Mouse (Mus musculus) C2C12 (cell line): ENCODE measurements around the gene Crybb2. TPM values are rescaled to one million over a fixed set of nuclear protein-coding genes. Genes with fewer than 3 reads are reported as not detected.

Experiments used
- H3K27me3 ChIP-seq: one replicate; pipeline ENCODE4 v1.6.1; 2011; ENCODE audit not compliant: control insufficient read depth, insufficient read depth, insufficient read length
- H3K36me3 ChIP-seq: one replicate; pipeline ENCODE4 v1.6.1; 2011; ENCODE audit not compliant: control insufficient read depth, insufficient read depth
- H3K4me3 ChIP-seq: one replicate; pipeline ENCODE4 v1.5.1; 2011; ENCODE audit warnings: mild to moderate bottlenecking, control low read depth; ENCODE audit not compliant: poor library complexity, insufficient read depth, severe bottlenecking
- H3K79me2 ChIP-seq: one replicate; pipeline ENCODE4 v1.6.1; 2011; ENCODE audit not compliant: control insufficient read depth, insufficient read depth
- H3K79me3 ChIP-seq: one replicate; pipeline ENCODE4 v1.6.1; 2011; ENCODE audit warnings: low read depth, control low read depth
- H3ac ChIP-seq: one replicate; pipeline ENCODE3; 2011; ENCODE audit warnings: low read depth; ENCODE audit not compliant: control insufficient read depth, insufficient read length
- CEBPB ChIP-seq: IDR thresholded peaks from one replicate; pipeline ENCODE4 v1.6.1; 2011; ENCODE audit warnings: low read depth, mild to moderate bottlenecking, control low read depth, moderate library complexity
- CTCF ChIP-seq: IDR thresholded peaks from one replicate; pipeline ENCODE4 v1.5.1; 2011; ENCODE audit not compliant: control insufficient read depth, insufficient read depth, insufficient read length
- FOSL1 ChIP-seq: IDR thresholded peaks from one replicate; pipeline ENCODE4 v1.8.0; 2011; ENCODE audit warnings: mild to moderate bottlenecking, low read length; ENCODE audit not compliant: poor library complexity, insufficient read depth, severe bottlenecking
- MAX ChIP-seq: IDR thresholded peaks from one replicate; pipeline ENCODE4 v1.6.1; 2011; ENCODE audit warnings: mild to moderate bottlenecking, control low read depth
- MYOD1 ChIP-seq: IDR thresholded peaks from one replicate; pipeline ENCODE4 v1.6.1; 2011; ENCODE audit warnings: low read depth; ENCODE audit not compliant: control insufficient read depth, insufficient read length
- MYOG ChIP-seq: IDR thresholded peaks from one replicate; pipeline ENCODE4 v1.6.1; 2011; ENCODE audit not compliant: control insufficient read depth, insufficient read length; ENCODE audit errors: extremely low read depth
- USF1 ChIP-seq: IDR thresholded peaks from one replicate; pipeline ENCODE4 v1.6.1; 2011; ENCODE audit warnings: low read depth, mild to moderate bottlenecking, control low read depth, moderate library complexity
- polyA plus RNA-seq: library from polyadenylated mRNA; unstranded; fragments of >200 nt; fragmentation: generic; extraction: Trizol; gene quantifications from one replicate; pipeline ENCODE4 v1.2.1, GENCODE M21; 2012; ENCODE audit warnings: missing spikeins

The Crybb2 gene
- polyA plus RNA-seq, 1 experiment = not detected

GRCm38 (mm10) chr5:113049876-113050275 lies 20.0 kb downstream of the Crybb2 start:
- Histone ChIP-seq H3ac (no peak overlapping the region), H3K79me2 (no peaks in the 10 kb centered on the region), H3K79me3 (no peaks in the 10 kb centered on the region), H3K27me3 (peaks cover 7% of the 10 kb centered on the region), H3K4me3 (no peak overlapping the region), H3K36me3 (no peaks in the 10 kb centered on the region)
- TF ChIP-seq CTCF = no peak

- no peaks in the 10 kb centered on the region for H3K36me3 ChIP-seq
- H3K79me2 ChIP-seq = no peaks in the 10 kb centered on the region
- no peaks in the 10 kb centered on the region for H3K79me3 ChIP-seq
- peaks cover 6% of the 10 kb centered on the region for H3K27me3 ChIP-seq
- TF ChIP-seq FOSL1 (no peak), MAX (no peak), MYOG (no peak), CTCF (no peak), MYOD1 (no peak), CEBPB (no peak), USF1 (no peak)
- H3K4me3 ChIP-seq = no peak overlapping the region
- H3ac ChIP-seq = no peak overlapping the region
These were observed 24.2 kb downstream of the Crybb2 start for GRCm38 (mm10) chr5:113045511-113046273.

- Histone ChIP-seq H3K27me3 (peaks cover 6% of the 10 kb centered on the region), H3K4me3 (no peak overlapping the region), H3K79me3 (no peaks in the 10 kb centered on the region), H3K36me3 (no peaks in the 10 kb centered on the region), H3ac (no peak overlapping the region), H3K79me2 (no peaks in the 10 kb centered on the region)
- TF ChIP-seq CTCF = no peak
- TF ChIP-seq MYOG = no peak
- no peak for TF ChIP-seq USF1
- no peak for TF ChIP-seq CEBPB
- no peak for TF ChIP-seq MYOD1
- no peak for TF ChIP-seq FOSL1
- no peak for TF ChIP-seq MAX
These were observed 26.4 kb downstream of the Crybb2 start for GRCm38 (mm10) chr5:113043531-113043930.

GRCm38 (mm10) chr5:113041567-113042071 lies 28.3 kb downstream of the Crybb2 start:
- H3K36me3 ChIP-seq = no peaks in the 10 kb centered on the region
- TF ChIP-seq USF1 (no peak), MYOG (no peak), MYOD1 (no peak), MAX (no peak), CEBPB (no peak), FOSL1 (no peak), CTCF (no peak)
- H3K4me3 ChIP-seq = no peak overlapping the region
- no peaks in the 10 kb centered on the region for H3K79me3 ChIP-seq
- H3K27me3 ChIP-seq = peaks cover 6% of the 10 kb centered on the region
- no peak overlapping the region for H3ac ChIP-seq
- H3K79me2 ChIP-seq = no peaks in the 10 kb centered on the region

- no peaks in the 10 kb centered on the region for H3K79me2 ChIP-seq
- peaks cover 6% of the 10 kb centered on the region for H3K27me3 ChIP-seq
- H3K36me3 ChIP-seq = no peaks in the 10 kb centered on the region
- no peak for TF ChIP-seq MYOG
- no peak for TF ChIP-seq MYOD1
- TF ChIP-seq MAX = no peak
- no peak for TF ChIP-seq USF1
- no peak for TF ChIP-seq FOSL1
- TF ChIP-seq CEBPB = no peak
- TF ChIP-seq CTCF = no peak
- H3ac ChIP-seq = no peak overlapping the region
- H3K4me3 ChIP-seq = no peak overlapping the region
- H3K79me3 ChIP-seq = no peaks in the 10 kb centered on the region
These were observed 29.1 kb downstream of the Crybb2 start for GRCm38 (mm10) chr5:113040776-113041175.
